Mouse (Mus musculus) erythroblast, embryonic 14.5 days (primary cell): ENCODE results near the gene Elmsan1.

Experiments
- GATA1 ChIP-seq: IDR thresholded peaks from 2 replicates; pipeline ENCODE4 v1.6.1; 2012; ENCODE audit warnings: low read length, inconsistent platforms, mixed read lengths
- TAL1 ChIP-seq: IDR thresholded peaks from 3 replicates; pipeline ENCODE4 v1.6.1; 2012; ENCODE audit warnings: low read length, inconsistent platforms, mixed read lengths

- no peak for TF ChIP-seq TAL1
- no peak for TF ChIP-seq GATA1
Observed at GRCm38 (mm10) chr12:84148622-84149012, 70.1 kb downstream of the Elmsan1 start.
